Mouse (Mus musculus) inflammation-experienced regulatory T-cells, adult 6 months (primary cell): ENCODE measurements at regions not wholly inside any gene's neighbourhood (a gene's known extent, or its start where the extent isn't known, plus 50 kb on each side); places are given as distances from the start of the nearest gene placed in this dataset.

Source experiments
- ATAC-seq: one replicate; pipeline ENCODE4 v1.8.0; 2017

GRCm38 (mm10) chr2:117399487-117399886 is 56.7 kb upstream of the Rasgrp1 start:
- peak; percentile 63 for ATAC-seq

- ATAC-seq, result peak; percentile 38
Measured at GRCm38 (mm10) chr2:117403425-117404175, 60.8 kb upstream of the Rasgrp1 start.

GRCm38 (mm10) chr2:117405453-117405852 is 62.7 kb upstream of the Rasgrp1 start:
- ATAC-seq, result peak; percentile 13

- peak; percentile 76 for ATAC-seq
Measured at GRCm38 (mm10) chr2:117408241-117408640, 65.4 kb upstream of the Rasgrp1 start.

- ATAC-seq, result peak; percentile 71
Measured at GRCm38 (mm10) chr2:117412045-117412606, 69.3 kb upstream of the Rasgrp1 start.

- ATAC-seq, result peak; percentile 69
Measured at GRCm38 (mm10) chr2:117417229-117417970, 74.6 kb upstream of the Rasgrp1 start.

GRCm38 (mm10) chr2:117418121-117418615 is 75.4 kb upstream of the Rasgrp1 start:
- ATAC-seq, result no peak

- peak; percentile 72 for ATAC-seq
Measured at GRCm38 (mm10) chr2:117418711-117419110, 75.9 kb upstream of the Rasgrp1 start.

GRCm38 (mm10) chr2:117421376-117421775 is 78.6 kb upstream of the Rasgrp1 start:
- ATAC-seq, result no peak

- no peak for ATAC-seq
Measured at GRCm38 (mm10) chr2:117422756-117423155, 80.0 kb upstream of the Rasgrp1 start.

- ATAC-seq, result no peak
Measured at GRCm38 (mm10) chr2:117429205-117429604, 86.4 kb upstream of the Rasgrp1 start.

GRCm38 (mm10) chr2:117432010-117432409 is 89.2 kb upstream of the Rasgrp1 start:
- peak; percentile 7 for ATAC-seq

GRCm38 (mm10) chr2:117432923-117433322 is 90.1 kb upstream of the Rasgrp1 start:
- peak; percentile 69 for ATAC-seq

- ATAC-seq, result peak; percentile 59
Measured at GRCm38 (mm10) chr2:117433482-117433881, 90.7 kb upstream of the Rasgrp1 start.

- ATAC-seq, result no peak
Measured at GRCm38 (mm10) chr2:117438079-117438478, 95.3 kb upstream of the Rasgrp1 start.

GRCm38 (mm10) chr2:117438586-117439371 is 96.0 kb upstream of the Rasgrp1 start:
- ATAC-seq, result peak; percentile 75

- no peak for ATAC-seq
Measured at GRCm38 (mm10) chr2:117439372-117440183, 96.8 kb upstream of the Rasgrp1 start.

- peak; percentile 54 for ATAC-seq
Measured at GRCm38 (mm10) chr2:117440801-117441281, 98.0 kb upstream of the Rasgrp1 start.

GRCm38 (mm10) chr2:117442862-117443261 is 100.1 kb upstream of the Rasgrp1 start:
- no peak for ATAC-seq

GRCm38 (mm10) chr2:117444671-117445070 is 101.9 kb upstream of the Rasgrp1 start:
- peak; percentile 22 for ATAC-seq

- peak; percentile 92 for ATAC-seq
Measured at GRCm38 (mm10) chr2:117446876-117447275, 104.1 kb upstream of the Rasgrp1 start.
